30 mouse cellular contexts compared by ENCODE assay signal in the genomic region with DNA sequence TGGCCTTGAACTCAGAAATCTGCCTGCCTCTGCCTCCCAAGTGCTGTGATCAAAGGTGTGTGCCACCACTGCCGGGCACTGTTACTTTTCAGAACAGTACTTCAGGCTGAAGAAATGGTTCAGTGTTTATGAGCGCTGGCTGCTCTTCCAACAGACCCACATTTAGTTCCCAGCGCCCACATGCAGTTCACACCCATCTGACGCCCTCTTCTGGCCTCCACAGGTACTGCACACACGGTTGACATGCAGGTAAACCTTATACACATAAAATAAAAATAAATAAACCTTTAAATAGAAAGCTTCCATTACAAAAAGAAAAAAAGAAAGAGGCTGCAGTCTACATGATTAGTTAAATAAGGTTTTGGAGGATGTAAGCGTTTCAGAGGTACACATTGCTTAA.
A peak's percentile ranks its signal among the peaks of the same experiment; 100 is the strongest.
DNase-seq lines count a peak whose midpoint lies in the region; ATAC-seq and TF ChIP-seq lines count a peak whose summit lies in the region.
"Had no signal": no experiment of that assay in that cellular context is flagged by ENCODE, and none has a peak within 500 bp of the region (broad histone marks: within the 10 kb centered on the region; RNA-seq: fewer than 3 reads in every experiment).

No protein-coding gene starts in this region.

- DNase-seq in layer of hippocampus, adult 2 months (ENCODE audit: low spot score in 2 of 2) = no peak
- no peak for DNase-seq in layer of hippocampus, postnatal 10 days (ENCODE audit: low spot score in 2 of 2)
- DNase-seq in testis, postnatal 10 days (ENCODE audit: low spot score) = no peak
- DNase-seq in R1 (ENCODE audit: low read depth, low spot score) = peak; percentile 59
- DNase-seq in adrenal gland, postnatal 36 days = no peak
- DNase-seq: adrenal gland, adult 8-10 months; cerebellum, adult 8-10 months; cerebellum, postnatal 36 days; gastrocnemius, postnatal 14 days; heart, postnatal 4 days; kidney, postnatal 36 days; layer of hippocampus, adult 9-11 months; liver; liver, postnatal 0 days; lung, postnatal 14 days; thymus, adult 18-20 months; thymus, postnatal 4 days had no signal

- H3K36me3 ChIP-seq in testis, adult 2 months (ENCODE audit: control insufficient read depth, insufficient read depth, low read length) = no peaks in the 10 kb centered on the region
- H3K36me3 ChIP-seq in forebrain, embryonic 12.5 days (replicated peaks) = no peaks in the 10 kb centered on the region
- H3K36me3 ChIP-seq: embryonic facial prominence, embryonic 15.5 days; forebrain, embryonic 15.5 days; heart, embryonic 15.5 days; kidney, embryonic 15.5 days; limb, embryonic 10.5 days; midbrain, embryonic 13.5 days; neural tube, embryonic 13.5 days had no signal

- TF ChIP-seq CTCF in layer of hippocampus, adult 2 months (conservative IDR thresholded peaks at IDR 0.05) = peak; percentile 48
- TF ChIP-seq CTCF in testis, adult 2 months (IDR thresholded peaks at IDR 0.05; ENCODE audit: control insufficient read depth, insufficient read depth, insufficient replicate concordance, low read depth, low read length) = peak; percentile 74; the same call in 1 of the 2 replicates

- no peak overlapping the region for H3K9ac ChIP-seq in forebrain, embryonic 12.5 days
- H3K9ac ChIP-seq: embryonic facial prominence, embryonic 15.5 days; forebrain, embryonic 15.5 days; heart, embryonic 15.5 days; hindbrain, embryonic 14.5 days; kidney, embryonic 15.5 days; liver, postnatal 0 days; midbrain, embryonic 13.5 days; neural tube, embryonic 13.5 days had no signal

- H3K4me3 ChIP-seq in layer of hippocampus, adult 2 months = no peak overlapping the region
- no peak overlapping the region for H3K4me3 ChIP-seq in testis, adult 2 months (ENCODE audit: control insufficient read depth, low read depth, low read length)
- no peak overlapping the region for H3K4me3 ChIP-seq in forebrain, embryonic 12.5 days (replicated peaks)
- H3K4me3 ChIP-seq: forebrain, embryonic 15.5 days; kidney, embryonic 15.5 days; limb, embryonic 10.5 days; midbrain, embryonic 13.5 days; myocyte; neural tube, embryonic 13.5 days had no signal

- no peak overlapping the region for H3K27ac ChIP-seq in layer of hippocampus, adult 2 months
- H3K27ac ChIP-seq in testis, adult 2 months (ENCODE audit: control insufficient read depth, insufficient read depth, low read depth, low read length) = no peak overlapping the region
- H3K27ac ChIP-seq in forebrain, embryonic 12.5 days = no peak overlapping the region
- H3K27ac ChIP-seq: embryonic facial prominence, embryonic 15.5 days; forebrain, embryonic 15.5 days; heart, embryonic 15.5 days; hindbrain, embryonic 14.5 days; kidney, embryonic 15.5 days; limb, embryonic 10.5 days; midbrain, embryonic 13.5 days; neural tube, embryonic 13.5 days had no signal

- no peaks in the 10 kb centered on the region for H3K9me3 ChIP-seq in forebrain, embryonic 12.5 days
- H3K9me3 ChIP-seq: embryonic facial prominence, embryonic 15.5 days; forebrain, embryonic 15.5 days; kidney, embryonic 15.5 days; limb, embryonic 10.5 days; midbrain, embryonic 13.5 days; neural tube, embryonic 13.5 days had no signal

- H3K27me3 ChIP-seq in testis, adult 2 months (ENCODE audit: control insufficient read depth, insufficient read depth, low read length) = no peaks in the 10 kb centered on the region
- no peaks in the 10 kb centered on the region for H3K27me3 ChIP-seq in forebrain, embryonic 12.5 days
- H3K27me3 ChIP-seq: embryonic facial prominence, embryonic 15.5 days; forebrain, embryonic 15.5 days; heart, embryonic 15.5 days; kidney, embryonic 15.5 days; midbrain, embryonic 13.5 days; neural tube, embryonic 13.5 days had no signal

- no peak for TF ChIP-seq POLR2A in testis, adult 2 months (IDR thresholded peaks at IDR 0.05; ENCODE audit: control insufficient read depth, low read depth, low read length)

- peaks cover 3% of the 10 kb centered on the region; the same call in 1 of the 2 replicates for H3K4me1 ChIP-seq in testis, adult 2 months (ENCODE audit: control insufficient read depth, insufficient read depth, low read length)
- H3K4me1 ChIP-seq in forebrain, embryonic 12.5 days = no peaks in the 10 kb centered on the region; the same call in 1 of the 2 replicates
- H3K4me1 ChIP-seq: forebrain, embryonic 15.5 days had no signal

- H3K4me2 ChIP-seq in forebrain, embryonic 12.5 days = no peak overlapping the region
- H3K4me2 ChIP-seq: forebrain, embryonic 15.5 days; midbrain, embryonic 13.5 days; neural tube, embryonic 13.5 days had no signal

- WGBS in forebrain, embryonic 12.5 days = 90% methylated on average over 6 of the region's 6 CpGs

- no peak for ATAC-seq in forebrain, embryonic 12.5 days (ENCODE audit: low FRiP score)
- ATAC-seq: activated CD4-positive, CD25-positive, alpha-beta regulatory T cell, adult 4 months; forebrain, embryonic 15.5 days; intestine, embryonic 16.5 days; liver, postnatal 0 days; midbrain, embryonic 13.5 days had no signal
